Mouse (Mus musculus): ENCODE data around the gene Gm20696. TPM values are rescaled to one million over a fixed set of nuclear protein-coding genes. Genes with fewer than 3 reads are reported as not detected.

The Gm20696 gene
- polyA plus RNA-seq, 1 experiment: 5.7 TPM

DNA sequence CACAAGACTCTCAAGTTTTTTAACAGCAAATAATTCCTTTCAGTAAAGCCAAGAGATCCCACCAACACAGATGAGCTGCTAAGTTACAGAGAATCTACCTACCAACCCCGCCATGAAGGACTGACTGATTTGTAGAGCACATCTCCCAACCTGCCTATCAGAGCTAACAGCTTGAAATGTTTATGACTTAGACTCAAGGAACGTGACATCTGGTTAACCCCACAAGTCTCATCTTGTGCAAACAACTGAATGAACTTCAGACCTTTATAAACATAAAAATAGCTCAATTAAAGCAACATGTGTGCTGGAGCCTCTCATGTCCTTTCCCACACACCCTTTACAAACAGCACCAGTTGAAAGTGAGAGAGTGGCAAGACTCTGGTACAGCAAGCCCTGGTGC lies 338.0 kb downstream of the Gm20696 start:
- WGBS: 61% methylated on average over 2 of the region's 2 CpGs
- H3K4me1 ChIP-seq (ENCODE audit: control insufficient read depth, insufficient read depth, low read length): peaks cover 1% of the 10 kb centered on the region; the same call in 1 of the 2 replicates
- H3K27ac ChIP-seq (ENCODE audit: control insufficient read depth, insufficient read depth, low read depth, low read length, poor library complexity): no peak overlapping the region
- H3K4me3 ChIP-seq (replicated peaks; ENCODE audit: control insufficient read depth, low read depth, low read length): no peak overlapping the region
- TF ChIP-seq POLR2A (IDR thresholded peaks at IDR 0.05; ENCODE audit: borderline replicate concordance, control insufficient read depth, low read depth, low read length) (no peak), CTCF (IDR thresholded peaks at IDR 0.05; ENCODE audit: control insufficient read depth, insufficient read depth, low read length) (no peak)

DNA sequence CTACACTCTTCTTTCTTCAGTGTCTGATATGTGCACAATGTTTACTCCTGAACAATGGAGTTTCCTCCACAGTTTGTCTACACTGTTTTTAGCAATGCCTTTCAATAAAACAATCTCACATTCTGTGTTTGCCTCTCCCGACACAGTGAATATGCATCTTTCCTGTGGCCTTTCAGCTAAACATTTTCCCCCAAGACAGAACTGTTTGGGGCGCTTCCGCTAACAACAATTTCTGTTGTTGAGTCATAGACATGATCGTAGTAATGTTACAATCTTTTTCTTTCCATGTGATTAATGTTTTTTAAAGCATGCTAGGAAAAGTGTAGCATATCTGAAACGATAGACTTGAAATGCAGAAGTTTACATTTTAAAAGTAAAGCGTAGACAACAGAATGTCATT lies 338.5 kb downstream of the Gm20696 start:
- WGBS: 85% methylated on average over 6 of the region's 6 CpGs
- H3K4me1 ChIP-seq (ENCODE audit: control insufficient read depth, insufficient read depth, low read length): peaks cover 1% of the 10 kb centered on the region; the same call in 1 of the 2 replicates

DNA sequence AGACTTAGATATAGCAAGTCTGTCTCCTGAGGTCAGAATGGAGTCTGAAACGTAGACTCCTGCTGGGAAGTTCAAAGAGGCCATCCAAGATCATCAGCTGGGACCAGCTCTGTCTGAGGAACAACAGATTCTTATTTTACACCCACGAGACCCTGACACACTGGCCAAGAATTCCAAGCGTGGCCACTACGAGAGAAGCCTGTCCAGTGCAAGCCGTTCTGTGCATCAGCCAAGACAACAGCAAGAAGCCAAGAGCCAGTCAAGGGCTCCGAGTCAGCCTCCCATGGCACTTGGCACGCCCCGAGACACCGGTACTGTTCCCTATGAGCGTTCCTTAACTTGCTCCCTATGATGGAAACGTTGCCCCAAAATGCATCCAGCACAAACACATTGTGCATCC lies 338.9 kb downstream of the Gm20696 start:
- no peak for TF ChIP-seq POLR2A (IDR thresholded peaks at IDR 0.05; ENCODE audit: borderline replicate concordance, control insufficient read depth, low read depth, low read length)
- no peak for TF ChIP-seq CTCF (IDR thresholded peaks at IDR 0.05; ENCODE audit: control insufficient read depth, insufficient read depth, low read length)
- Histone ChIP-seq H3K27ac (ENCODE audit: control insufficient read depth, insufficient read depth, low read depth, low read length, poor library complexity) (no peak overlapping the region), H3K4me1 (ENCODE audit: control insufficient read depth, insufficient read depth, low read length) (peaks cover 1% of the 10 kb centered on the region; the same call in 1 of the 2 replicates), H3K4me3 (replicated peaks; ENCODE audit: control insufficient read depth, low read depth, low read length) (no peak overlapping the region)
- WGBS: 86% methylated on average over 11 of the region's 11 CpGs

More for the DNA sequence above, 338.5 kb downstream of the Gm20696 start:
- H3K4me3 ChIP-seq (replicated peaks; ENCODE audit: control insufficient read depth, low read depth, low read length): no peak overlapping the region
- TF ChIP-seq CTCF (IDR thresholded peaks at IDR 0.05; ENCODE audit: control insufficient read depth, insufficient read depth, low read length): no peak
- TF ChIP-seq POLR2A (IDR thresholded peaks at IDR 0.05; ENCODE audit: borderline replicate concordance, control insufficient read depth, low read depth, low read length): no peak
- no peak overlapping the region for H3K27ac ChIP-seq (ENCODE audit: control insufficient read depth, insufficient read depth, low read depth, low read length, poor library complexity)

DNA sequence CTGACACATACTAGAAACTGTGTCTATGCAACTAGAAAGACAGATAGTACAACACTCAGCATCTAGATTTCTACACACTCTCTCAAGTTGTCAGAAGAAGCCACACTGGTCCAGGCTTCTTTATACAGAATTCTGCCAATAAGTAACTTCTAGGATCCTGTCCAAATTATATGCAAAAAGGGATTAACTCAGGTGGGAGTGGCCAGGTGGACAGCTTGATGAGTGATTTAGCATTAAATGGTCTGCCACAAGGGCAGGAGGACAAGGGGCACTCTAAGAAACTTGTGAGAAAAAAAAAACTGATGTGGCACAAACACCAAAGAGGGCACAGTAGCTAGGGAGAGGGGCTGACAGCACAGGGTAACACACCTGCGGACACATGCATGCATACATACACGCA lies 340.7 kb downstream of the Gm20696 start:
- Histone ChIP-seq H3K4me1 (ENCODE audit: control insufficient read depth, insufficient read depth, low read length) (peaks cover 3% of the 10 kb centered on the region; the same call in 1 of the 2 replicates), H3K4me3 (replicated peaks; ENCODE audit: control insufficient read depth, low read depth, low read length) (no peak overlapping the region), H3K27ac (ENCODE audit: control insufficient read depth, insufficient read depth, low read depth, low read length, poor library complexity) (no peak overlapping the region)
- no peak for TF ChIP-seq POLR2A (IDR thresholded peaks at IDR 0.05; ENCODE audit: borderline replicate concordance, control insufficient read depth, low read depth, low read length)
- no peak for TF ChIP-seq CTCF (IDR thresholded peaks at IDR 0.05; ENCODE audit: control insufficient read depth, insufficient read depth, low read length)
- 90% methylated on average over 2 of the region's 2 CpGs for WGBS

DNA sequence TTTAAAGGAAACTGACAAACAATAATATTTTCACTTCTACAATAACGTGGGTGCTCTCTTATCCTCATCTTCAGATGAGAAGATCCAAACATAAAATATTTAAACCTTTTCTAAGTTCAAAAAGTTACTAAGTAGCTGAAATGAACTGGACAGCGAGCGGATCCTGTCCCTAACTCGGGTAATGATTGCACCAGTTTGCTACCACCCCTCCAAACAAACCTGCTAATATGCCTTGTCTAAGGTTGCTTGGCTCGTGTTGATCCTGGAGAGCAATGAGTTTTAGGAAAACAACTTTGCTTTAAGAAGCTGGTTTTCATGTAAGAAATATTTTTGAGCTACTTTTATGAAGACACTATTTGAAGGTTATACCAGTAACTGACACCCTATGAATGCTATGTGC lies 341.1 kb downstream of the Gm20696 start:
- Histone ChIP-seq H3K27ac (ENCODE audit: control insufficient read depth, insufficient read depth, low read depth, low read length, poor library complexity) (no peak overlapping the region), H3K4me1 (ENCODE audit: control insufficient read depth, insufficient read depth, low read length) (peaks cover 1% of the 10 kb centered on the region; the same call in 1 of the 2 replicates), H3K4me3 (replicated peaks; ENCODE audit: control insufficient read depth, low read depth, low read length) (no peak overlapping the region)
- no peak for TF ChIP-seq CTCF (IDR thresholded peaks at IDR 0.05; ENCODE audit: control insufficient read depth, insufficient read depth, low read length)
- WGBS: 79% methylated on average over 5 of the region's 5 CpGs

DNA sequence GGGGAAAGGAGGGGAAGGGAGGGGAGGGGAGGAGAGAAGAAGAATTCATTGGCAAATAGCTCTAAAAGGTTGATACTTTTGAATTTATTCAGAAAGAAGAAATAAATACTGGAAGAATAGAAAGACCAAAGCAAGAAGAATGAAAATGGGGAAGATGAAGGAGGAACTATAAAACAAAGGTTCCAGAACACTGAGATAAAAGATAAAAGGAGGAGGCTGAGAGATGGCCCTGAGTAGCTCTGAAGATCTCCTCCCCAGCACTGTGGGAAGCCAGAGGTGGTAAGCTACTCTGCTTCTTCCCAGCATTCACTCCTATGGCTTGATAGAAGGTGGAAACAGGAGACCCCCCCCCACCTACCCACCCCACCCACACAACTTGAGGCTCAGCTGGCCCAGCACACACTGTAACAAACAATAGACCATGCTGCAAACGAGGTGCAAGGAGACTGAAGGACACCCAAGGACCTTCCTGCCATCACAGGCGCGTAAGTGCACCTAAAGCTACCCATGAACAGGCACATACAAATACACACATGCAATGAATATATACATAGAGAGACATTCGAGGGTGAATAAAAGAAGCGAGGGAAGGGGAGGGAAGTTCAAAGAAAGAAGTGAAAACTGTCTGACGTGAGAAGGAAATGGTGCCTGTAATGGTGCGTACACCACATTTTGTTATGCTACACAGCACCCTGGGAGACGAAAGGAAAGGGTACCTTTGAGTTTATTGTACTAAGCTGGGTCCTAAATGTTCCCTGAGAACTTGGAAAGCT lies 344.3 kb downstream of the Gm20696 start:
- TF ChIP-seq POLR2A (IDR thresholded peaks at IDR 0.05; ENCODE audit: borderline replicate concordance, control insufficient read depth, low read depth, low read length): no peak
- TF ChIP-seq CTCF (IDR thresholded peaks at IDR 0.05; ENCODE audit: control insufficient read depth, insufficient read depth, low read length): no peak
- no peak overlapping the region for H3K27ac ChIP-seq (ENCODE audit: control insufficient read depth, insufficient read depth, low read depth, low read length, poor library complexity)
- no peak overlapping the region for H3K4me3 ChIP-seq (replicated peaks; ENCODE audit: control insufficient read depth, low read depth, low read length)
- 57% methylated on average over 8 of the region's 8 CpGs for WGBS
- H3K4me1 ChIP-seq (ENCODE audit: control insufficient read depth, insufficient read depth, low read length): peaks cover 1% of the 10 kb centered on the region; the same call in 1 of the 2 replicates

DNA sequence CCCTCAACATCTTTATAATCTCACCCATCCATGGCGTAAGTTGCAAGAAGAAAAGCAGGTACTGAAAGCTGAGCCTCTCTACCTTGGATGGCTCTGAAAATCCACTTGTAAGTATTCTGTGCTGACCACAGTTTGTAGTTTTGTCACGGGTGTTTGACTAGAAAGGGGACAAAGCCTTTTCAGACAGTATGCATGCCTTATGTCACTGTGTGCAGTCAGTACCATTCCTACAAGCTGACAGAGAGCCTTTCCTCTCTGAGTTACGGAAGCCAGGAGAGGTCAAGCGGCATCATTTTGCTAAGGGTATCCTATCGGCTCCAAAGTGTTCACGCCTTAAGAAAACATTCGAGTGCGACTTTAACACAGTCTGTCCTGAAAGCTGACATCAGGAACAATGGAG lies 346.2 kb downstream of the Gm20696 start:
- H3K4me3 ChIP-seq (replicated peaks; ENCODE audit: control insufficient read depth, low read depth, low read length): no peak overlapping the region
- TF ChIP-seq CTCF (IDR thresholded peaks at IDR 0.05; ENCODE audit: control insufficient read depth, insufficient read depth, low read length): no peak
- no peak for TF ChIP-seq POLR2A (IDR thresholded peaks at IDR 0.05; ENCODE audit: borderline replicate concordance, control insufficient read depth, low read depth, low read length)
- WGBS: 88% methylated on average over 8 of the region's 8 CpGs
- H3K4me1 ChIP-seq (ENCODE audit: control insufficient read depth, insufficient read depth, low read length): peaks cover 1% of the 10 kb centered on the region; the same call in 1 of the 2 replicates
- no peak overlapping the region for H3K27ac ChIP-seq (ENCODE audit: control insufficient read depth, insufficient read depth, low read depth, low read length, poor library complexity)

DNA sequence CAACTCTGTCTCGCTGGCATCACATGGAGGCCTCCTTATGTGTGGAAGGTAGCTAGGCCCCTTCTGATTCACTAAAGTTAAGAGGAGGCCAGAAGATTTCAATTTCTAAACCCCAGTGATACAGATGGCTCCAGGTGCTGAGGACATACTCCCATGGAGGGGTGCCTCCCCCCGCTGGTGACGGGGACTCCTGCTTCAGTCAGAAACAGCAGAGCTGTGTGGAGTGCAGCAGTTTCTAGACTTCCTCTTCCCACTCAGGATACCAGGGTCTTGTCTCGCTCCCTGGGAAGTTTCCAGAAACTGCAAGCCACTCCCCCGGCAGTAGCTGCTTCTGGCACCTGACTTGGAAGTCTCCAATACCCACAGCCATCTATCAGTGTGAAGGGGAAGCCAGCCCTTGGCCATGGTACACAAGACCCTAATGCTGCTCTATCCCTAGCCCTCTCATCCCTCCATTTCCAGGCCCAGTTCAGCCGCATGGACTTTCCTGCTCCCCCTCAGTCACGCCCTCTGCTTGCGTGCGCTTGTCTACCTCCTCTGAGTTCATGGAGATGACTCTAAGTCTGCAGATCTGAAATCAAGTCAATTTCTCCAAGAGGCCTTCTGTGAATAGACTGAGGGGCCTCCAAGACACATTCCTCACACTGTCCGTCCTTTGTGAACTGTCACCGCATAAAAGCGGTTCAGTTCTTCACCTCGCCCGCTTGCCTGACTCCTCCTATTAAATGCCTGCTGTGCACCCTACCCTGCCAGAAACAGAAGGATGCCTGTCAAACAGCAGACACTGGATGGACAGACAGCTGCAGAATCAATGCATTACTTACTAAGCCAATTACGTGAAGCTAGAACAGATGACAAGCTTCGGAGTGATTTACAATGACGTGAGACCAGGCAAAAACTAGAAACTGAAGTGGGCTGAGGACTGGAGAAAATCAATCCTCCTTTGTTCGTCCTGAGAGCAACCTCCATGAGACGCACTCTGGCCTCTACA lies 346.9 kb downstream of the Gm20696 start:
- WGBS: 84% methylated on average over 19 of the region's 19 CpGs
- Histone ChIP-seq H3K4me3 (replicated peaks; ENCODE audit: control insufficient read depth, low read depth, low read length) (no peak overlapping the region), H3K4me1 (ENCODE audit: control insufficient read depth, insufficient read depth, low read length) (peaks cover 1% of the 10 kb centered on the region; the same call in 1 of the 2 replicates), H3K27ac (ENCODE audit: control insufficient read depth, insufficient read depth, low read depth, low read length, poor library complexity) (no peak overlapping the region)
- peak; percentile 13; the same call in 1 of the 2 replicates for TF ChIP-seq CTCF (IDR thresholded peaks at IDR 0.05; ENCODE audit: control insufficient read depth, insufficient read depth, low read length)
- TF ChIP-seq POLR2A (IDR thresholded peaks at IDR 0.05; ENCODE audit: borderline replicate concordance, control insufficient read depth, low read depth, low read length): no peak
